Mouse (Mus musculus): Measurements from ENCODE around the gene Tnxb.

The Tnxb gene

DNA sequence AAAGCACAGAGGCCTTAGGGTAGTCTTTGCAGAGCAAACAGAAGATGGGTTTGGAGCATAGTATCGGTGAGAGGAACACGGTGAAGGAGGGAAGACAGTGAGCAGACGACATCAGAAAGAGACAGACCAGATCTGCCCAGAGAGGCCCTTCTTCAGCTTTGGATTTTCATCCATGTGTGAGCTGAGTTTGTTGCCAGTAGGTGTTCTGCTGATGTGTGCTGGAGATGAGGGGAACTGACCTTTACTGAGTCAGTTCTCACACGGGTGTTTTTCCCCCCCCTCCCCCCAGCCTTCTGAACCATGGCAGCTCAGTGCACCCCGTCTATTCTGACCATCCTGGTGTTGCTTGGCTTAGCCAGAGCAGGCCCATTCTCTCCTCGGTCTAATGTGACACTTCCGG is at the start of gene Tnxb:
TSS of gene Tnxb (plus strand) at position 301 of the 400 bp plus-strand sequence.
- DNase-seq (ENCODE audit: low read depth, low spot score) = no peak

DNA sequence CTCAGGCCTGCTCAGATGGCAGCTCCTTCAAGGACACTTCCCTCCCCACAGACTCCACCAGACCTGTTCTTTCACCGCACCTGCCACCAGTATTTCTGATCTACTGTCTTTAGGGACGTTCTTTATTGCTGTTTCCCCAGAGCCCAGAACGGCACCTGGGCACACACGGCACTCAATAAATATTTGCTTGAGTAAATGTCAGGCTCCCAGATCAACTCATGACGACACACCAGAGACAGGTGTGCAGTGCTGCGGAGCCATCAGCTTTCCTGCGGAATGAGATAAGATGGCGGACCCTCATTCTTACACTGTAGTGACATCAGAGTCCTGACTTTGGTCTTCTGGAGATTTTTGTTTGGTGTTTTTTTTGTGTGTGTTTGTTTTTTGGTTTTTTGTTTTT is 49.3 kb upstream of the Tnxb start:
- DNase-seq (ENCODE audit: low read depth, low spot score) = no peak

DNA sequence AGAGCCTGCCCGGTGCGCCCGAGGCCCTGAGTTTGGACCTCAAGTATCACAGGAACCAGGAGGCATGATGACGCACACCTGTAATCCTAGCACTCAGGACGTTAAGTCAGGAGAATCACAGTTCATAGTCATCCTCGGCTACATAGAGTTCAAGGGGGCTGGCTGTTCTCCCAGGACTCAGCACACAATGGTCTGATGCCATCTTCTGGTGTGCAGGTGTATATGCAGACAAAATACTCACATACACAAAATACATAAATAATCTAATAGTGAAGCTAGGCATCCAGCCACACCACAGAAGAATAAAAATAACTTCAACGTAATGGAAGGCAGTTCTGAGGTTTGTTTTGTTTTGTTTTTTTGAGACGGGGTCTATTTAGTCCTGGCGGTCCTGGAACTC is 47.2 kb upstream of the Tnxb start:
- DNase-seq (ENCODE audit: low read depth, low spot score) = no peak

DNA sequence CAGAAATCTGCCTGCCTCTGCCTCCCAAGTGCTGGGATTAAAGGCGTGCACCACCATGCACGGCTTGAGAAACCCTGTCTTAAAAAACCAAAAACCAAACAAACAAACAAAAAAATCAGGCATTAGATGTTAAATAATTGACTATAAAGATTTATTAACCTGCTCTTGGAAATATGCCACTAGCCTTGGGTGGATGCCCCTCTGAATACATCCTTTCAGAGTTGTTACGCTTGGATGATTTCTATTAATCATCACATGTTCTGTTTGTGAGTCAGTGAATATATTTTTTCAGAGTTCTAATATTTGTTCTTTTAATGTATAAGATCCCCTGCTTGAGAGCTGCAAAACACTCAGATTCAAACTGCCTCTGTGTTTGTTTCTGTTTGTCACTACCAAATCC is 45.4 kb upstream of the Tnxb start:
- no peak for DNase-seq (ENCODE audit: low read depth, low spot score)

DNA sequence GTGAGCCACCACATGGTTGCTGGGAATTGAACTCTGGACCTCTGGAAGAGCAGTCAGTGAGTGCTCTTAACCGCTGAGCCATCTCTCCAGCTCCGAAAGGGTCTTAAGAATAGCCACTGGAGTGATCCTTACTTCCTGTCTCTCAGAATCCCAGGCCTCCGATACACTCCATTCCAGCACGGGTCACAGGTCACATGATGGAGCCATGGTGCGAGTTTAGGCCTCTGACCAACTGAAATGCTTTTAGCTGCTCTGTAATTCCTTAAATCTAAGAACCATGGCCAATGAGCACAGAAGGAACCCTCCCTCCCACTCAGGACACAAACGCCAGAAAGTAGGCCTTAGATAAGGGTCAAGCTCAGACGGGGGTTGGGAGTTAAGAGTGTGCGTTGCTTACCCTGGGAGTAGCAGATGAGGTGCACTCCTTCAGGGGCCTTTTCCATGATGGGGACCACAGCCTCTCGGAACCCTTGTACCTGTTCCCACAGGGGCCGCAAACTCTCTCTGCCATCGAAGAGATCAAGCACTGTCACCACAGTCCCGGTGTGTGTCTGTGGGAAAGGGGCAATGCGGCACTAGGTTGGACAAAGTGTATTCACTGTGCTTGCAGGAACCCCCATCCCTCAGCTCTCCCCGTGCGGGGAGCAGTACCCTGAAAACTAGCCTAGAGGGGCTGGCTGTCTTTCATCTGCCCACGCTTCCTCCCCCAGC is 44.1 kb upstream of the Tnxb start:
- DNase-seq (ENCODE audit: low read depth, low spot score) = no peak

DNA sequence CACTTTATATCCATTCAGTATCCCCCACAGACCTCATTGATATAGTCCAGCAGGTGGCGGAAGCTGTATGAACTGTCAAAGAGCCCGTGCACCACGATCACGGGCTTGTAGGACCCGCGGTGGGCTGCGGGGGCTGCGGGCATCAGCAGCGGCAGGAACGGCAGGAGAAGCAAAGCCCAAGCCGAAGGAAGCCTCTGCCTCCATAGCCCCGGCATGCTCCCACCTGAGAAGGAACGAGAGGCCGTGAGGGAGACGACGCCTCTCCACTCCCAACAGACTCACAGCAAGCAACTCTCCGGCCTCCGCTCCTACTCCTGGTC is 43.6 kb upstream of the Tnxb start:
- peak; percentile 56 for DNase-seq (ENCODE audit: low read depth, low spot score)

DNA sequence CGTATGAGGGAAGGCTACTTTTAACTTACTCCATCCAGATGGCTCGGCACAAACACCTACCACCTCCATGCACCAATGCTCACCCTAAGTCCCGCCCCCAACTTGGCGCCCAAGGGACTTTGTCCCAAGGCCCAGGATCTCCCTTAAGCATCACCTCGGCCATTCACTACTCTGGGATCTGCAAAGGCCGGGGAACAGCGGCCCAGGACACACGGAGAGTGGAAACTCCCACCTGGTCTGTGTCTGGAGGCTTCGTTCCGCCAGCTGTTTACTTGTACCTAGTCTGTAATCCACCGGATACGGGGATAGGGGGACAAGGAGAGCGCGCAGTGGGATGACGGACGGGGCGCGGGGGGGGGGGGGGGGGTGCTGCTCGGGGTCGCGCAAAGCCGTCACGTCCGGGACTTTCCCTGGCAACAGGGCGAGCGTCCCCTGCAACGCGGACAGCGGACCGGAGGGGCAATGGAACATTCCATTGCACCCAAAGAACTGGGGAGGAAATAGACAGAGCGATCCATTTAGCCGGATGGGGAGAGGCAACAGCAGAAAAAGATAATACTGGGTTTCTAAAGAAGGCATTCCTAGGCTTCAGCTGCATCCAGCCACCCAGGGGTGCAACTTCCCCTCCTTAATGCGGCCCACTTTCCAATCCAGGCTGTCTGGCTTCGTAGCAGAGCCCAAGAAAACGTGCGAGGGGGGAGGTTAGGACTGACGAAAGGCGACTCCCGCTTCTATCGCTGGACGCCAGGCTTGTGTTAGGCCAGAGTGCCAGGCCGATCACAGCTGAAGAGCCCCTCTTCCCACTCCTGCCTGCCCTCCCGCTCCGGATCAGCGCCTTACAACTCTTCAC is 43.0 kb upstream of the Tnxb start:
- peak; percentile 86 for DNase-seq (ENCODE audit: low read depth, low spot score)

DNA sequence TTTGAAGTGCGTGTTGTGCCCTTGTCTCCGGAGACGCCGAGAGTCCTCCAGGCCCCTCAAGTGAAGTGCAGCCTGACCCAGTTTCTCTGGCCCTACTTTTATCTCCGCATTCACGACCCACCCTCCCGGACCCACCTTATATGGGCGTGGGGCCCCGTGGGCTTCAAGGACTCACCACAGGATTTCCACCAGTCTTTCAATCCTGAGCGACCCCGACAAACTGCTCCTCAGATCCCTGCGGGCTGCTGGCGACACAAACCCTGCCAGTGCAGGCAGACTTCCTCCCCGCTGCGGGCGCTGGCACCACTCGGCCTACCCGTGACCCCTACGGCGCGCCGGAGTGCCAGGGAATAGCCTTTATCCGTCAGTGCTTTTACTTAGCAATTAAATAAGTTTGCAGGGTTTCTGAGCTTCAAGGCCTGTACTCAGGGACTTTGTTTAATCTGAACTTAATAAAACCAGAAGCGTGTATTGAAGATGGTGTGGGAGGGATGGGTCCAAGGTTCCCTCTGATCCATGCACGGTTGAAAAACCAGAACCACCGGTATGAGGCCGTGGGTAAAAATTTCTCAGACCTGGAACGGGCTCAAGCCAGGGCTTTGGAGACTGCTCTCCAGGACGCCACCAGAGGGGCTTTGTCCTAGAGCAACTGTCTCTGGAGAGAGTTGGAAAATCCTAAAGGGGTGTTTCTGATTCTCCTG is 42.2 kb upstream of the Tnxb start, which contains the start of gene Ppt2:
TSS of gene Ppt2 (minus strand) at position 568 of the 701 bp plus-strand sequence.
- peak; percentile 54 for DNase-seq (ENCODE audit: low read depth, low spot score)

DNA sequence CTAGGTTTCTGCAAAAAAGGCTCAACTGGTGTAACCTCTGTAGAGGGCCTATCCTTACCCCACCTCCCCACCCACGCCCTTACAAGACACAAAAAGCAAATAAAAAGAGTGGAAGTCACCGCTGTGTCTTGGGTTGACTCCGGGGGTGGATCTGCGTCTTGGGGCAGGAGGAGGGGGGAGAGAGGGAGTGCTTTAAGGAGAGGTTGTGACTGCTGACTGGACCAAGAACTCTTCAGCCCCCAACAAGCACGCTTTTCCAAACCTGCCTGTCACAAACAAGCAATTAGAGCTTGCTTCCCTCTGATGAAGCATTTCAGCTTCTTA is 41.7 kb upstream of the Tnxb start:
- DNase-seq (ENCODE audit: low read depth, low spot score) = peak; percentile 45

DNA sequence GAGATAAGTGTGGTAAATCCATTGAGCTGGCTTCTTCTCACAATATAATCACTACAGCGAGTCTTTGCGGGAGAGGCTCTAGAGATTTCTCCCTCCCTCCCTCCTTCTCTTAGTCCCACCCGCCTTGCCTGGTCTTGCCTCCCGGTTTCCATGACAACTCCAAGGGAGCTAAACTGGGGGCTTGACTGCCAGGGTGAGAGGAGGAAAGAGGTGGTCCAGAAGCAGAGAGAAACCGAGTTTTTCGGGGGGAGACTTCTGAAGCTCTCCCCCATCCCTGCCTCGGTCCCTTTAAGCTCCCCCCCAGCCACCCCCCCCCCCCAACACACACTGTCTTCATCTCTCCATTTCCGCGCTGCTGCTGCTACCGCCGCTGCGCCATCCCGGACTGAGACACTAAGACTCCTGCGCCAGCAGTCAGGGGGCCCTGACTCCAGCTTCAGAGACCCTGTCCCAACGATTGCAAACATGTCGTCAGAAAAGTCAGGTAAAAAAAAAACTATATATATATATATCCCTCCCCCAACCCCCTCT is 41.0 kb upstream of the Tnxb start, which contains the start of gene Prrt1:
TSS of gene Prrt1 (plus strand) at position 313 of the 531 bp plus-strand sequence.
- DNase-seq (ENCODE audit: low read depth, low spot score) = peak; percentile 34

DNA sequence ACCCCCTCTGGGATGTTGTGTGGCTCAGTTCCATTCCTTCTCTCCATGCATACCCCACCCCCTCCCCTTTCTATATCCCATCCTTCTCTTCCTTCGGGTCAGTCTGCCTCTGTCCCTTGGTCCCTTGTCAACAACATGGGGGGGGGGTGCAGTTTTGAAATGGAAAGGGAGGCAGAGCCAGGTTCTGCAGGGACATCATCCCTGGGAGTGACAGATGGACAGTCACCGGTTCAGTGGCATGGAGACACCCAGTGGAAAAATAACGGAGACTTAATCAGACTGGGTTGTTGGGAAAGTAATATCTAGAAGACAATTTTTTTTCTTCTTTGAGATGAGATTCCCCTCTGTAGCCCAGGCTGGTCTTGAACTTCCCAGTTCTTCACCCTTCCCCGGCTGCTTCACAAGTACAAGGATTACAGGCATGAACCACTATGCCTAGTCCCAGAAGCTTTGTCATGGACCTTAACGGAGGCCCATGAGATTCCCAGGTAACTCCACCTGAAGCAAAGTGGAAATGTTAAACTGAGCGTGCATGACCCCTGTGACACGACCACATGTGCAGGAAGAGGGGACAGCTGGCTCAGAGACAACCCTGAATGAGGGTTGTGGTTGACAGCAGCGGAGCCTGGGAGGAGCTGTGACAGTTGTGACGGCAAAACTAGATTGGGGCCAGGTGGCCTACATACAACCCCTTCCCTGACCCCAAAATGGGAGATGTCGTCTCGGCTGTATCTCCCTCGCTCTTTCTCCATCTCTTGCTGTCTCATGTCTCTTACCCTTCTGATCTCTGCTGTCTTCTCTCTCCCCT is 40.3 kb upstream of the Tnxb start:
- DNase-seq (ENCODE audit: low read depth, low spot score) = peak; percentile 76

DNA sequence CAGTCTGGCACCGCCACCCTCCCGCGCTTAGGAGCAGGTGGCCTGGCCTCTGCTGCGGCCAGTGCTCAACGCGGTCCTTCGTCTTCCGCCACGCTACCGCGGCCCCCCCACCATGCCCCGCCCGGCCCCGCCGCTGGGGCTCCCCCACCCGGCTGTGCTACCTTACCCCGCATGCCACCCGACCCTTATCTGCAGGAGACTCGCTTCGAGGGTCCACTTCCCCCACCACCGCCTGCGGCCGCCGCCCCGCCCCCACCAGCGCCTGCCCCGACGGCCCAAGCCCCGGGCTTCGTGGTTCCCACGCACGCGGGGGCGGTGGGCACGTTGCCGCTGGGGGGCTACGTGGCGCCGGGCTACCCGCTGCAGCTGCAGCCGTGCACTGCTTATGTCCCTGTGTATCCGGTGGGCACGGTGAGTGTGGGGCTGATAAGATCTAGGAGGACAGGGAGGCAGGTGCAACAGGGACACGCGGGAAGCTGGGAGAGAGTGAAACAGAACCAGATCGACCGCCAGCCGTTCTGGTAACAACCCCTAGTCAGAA is 39.5 kb upstream of the Tnxb start:
- DNase-seq (ENCODE audit: low read depth, low spot score) = peak; percentile 39

DNA sequence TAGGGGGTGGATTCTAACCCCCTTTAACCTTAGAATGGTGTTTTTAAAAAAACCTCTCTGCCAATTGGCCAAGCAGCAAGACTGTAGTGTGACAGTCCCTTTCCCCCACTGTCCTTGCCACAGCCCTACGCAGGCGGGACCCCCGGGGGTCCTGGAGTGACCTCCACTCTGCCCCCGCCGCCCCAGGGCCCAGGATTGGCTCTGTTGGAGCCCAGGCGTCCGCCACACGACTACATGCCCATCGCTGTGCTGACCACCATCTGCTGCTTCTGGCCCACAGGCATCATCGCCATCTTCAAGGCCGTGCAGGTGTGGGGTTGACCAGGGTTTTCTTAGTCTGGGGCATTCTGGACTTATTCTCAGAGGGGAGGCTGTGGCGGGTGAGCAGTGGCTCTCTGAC is 38.7 kb upstream of the Tnxb start:
- no peak for DNase-seq (ENCODE audit: low read depth, low spot score)

DNA sequence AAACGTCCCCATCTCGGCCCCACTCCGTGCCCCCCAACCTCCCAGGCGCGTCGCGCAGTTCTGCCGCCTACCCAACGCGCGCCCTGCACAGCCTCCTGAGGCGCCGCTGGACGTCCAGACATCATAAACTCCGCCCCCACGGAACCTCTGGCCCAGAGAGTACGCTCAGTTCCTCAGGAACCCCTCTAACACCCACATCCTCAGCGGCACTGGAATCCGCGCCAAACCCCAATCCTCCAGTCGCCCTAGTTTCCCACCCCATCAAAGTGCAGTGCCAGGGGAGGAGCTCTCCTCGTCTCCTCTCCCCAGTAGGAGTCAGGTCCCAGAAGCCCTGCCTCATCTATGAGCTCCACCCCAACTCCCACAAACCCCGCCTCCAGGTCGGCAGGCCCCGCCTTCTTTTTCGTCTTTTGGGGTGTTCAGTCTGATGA is 38.1 kb upstream of the Tnxb start:
- DNase-seq (ENCODE audit: low read depth, low spot score) = peak; percentile 75

DNA sequence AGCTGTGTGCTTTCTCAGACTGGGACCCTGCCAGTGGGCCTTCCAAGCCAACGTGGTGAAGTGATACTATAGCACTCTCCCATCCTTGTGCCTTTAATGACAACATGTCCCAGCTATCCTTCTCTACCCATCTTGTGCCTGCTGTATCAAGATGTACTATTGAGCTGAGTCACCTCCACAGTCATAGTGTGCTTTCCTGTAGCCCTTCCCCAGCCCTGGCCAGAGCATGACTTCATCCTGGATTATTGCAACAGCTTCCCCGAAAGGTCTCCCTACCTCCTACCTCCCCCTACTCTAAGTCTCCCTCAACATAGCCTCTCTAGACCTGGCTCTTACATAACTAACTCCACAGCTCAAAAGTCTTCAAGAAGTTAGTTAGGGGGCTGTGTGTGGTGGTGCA is 34.7 kb upstream of the Tnxb start:
- no peak for DNase-seq (ENCODE audit: low read depth, low spot score)

DNA sequence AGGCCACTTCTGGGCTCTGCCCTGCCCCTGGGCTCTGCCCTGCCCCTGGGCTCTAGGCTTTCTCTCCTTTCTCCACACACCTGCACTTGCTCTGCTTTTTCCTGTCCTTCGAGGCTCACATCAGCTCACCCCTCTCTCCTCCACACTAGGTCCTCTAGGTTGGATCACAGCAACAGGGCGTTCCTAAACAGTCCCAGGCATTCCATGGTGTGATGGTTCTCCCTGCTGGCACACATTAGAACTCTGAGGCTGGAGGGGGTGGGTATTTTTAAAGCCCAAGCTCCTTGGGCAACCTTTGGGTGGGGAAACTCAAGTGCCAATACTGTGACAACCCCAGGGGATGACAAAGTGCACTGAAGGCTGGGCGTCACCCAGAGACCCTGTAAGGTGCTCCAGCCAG is 32.9 kb upstream of the Tnxb start:
- no peak for DNase-seq (ENCODE audit: low read depth, low spot score)

DNA sequence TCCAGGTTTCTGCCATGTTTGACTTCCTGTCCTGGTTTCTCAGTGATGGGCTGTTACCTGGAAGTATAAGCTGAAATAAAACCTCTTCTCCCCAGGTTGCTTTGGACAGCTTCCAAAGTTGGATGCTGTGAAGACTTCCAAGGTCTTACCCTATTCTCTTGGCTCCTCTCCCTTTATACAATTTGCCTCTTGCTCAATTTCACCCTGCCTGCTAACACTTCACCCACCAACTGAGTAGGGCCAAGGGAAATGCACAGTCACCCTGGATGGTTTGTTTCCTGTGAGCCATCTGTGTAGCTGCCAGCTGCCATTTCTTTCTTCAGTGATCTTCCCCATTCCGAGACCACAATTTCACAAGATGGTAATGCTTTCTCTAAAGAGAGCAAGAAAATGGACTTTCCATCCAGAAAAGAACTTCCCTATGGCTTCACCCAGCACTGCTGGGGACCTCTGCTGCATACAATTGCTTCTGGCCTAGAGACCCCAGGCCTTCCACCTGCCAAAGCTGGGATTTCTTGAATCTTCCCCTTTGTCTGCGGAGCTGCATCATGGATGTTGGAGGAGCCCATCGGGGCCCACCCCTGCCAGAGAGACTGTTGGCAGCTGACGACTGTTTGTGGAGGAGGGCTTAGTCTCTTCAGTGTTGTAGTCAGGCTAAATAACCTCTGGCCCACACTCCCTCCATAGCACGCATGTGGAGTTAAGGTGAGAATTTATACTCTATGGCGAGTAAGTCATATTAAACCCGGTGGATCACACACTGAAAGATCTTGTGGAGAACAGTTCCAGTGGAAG is 30.7 kb upstream of the Tnxb start:
- no peak for DNase-seq (ENCODE audit: low read depth, low spot score)

DNA sequence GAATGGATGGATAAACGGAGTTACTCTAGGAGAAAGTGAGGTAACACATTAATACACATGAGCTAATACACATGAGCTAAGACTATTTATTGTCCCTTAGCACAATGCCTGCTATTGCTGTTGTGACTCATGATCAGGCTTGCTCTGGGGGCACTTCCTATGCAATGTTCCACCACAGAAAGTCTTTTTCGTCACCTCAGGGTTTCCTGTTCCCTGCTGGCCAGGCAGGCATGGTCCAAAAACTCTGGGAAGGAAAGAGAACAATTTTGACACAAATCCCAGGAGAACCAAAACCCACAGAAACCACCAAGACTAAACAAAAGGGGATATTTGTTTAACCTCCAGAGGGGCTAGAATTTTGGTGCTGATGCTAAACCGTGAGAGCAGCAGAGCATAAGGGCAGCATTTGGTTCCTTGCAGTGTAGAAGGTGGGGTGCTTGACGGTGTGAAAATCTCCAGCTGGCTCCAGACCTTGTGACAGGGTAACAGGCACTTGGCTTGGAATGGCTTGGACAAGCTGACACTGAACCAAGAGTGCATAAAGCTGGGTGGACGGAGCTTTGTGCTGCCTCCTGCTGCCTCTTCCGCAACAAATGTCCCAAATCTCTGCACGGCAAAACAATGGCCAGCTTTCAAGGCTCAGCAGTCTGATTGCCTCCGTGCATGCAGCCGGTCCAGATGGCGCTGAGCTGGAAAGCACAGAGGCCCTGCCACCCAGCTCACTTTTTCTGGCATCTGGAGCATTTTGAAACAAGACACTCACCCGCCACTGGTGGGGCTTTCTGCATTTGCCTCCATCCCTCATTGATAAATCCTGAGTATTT is 29.3 kb upstream of the Tnxb start:
- no peak for DNase-seq (ENCODE audit: low read depth, low spot score)

DNA sequence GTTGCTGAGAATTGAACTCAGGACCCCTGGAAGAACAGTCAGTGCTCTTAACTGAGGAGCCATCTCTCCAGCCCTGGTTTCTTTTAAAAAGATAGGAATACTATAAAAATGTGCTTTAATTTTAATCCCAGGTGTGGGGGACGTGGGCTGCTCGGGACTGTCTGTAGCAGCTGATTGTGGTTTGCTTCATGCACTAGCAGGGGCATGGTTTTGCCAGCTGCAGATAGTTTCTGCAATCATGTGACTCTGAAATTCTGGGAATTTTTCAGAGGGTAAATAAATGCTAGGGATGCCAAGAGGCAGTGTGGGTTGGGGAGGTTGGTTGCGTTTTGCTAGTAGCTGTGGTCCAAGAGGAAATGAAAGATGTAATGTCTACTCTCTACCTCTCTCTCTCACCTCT is 28.4 kb upstream of the Tnxb start:
- no peak for DNase-seq (ENCODE audit: low read depth, low spot score)

Measured in CD4-positive helper T cell, adult 2 months (primary cell).